In genomic region chr2:92314031-92314430, GRCm38 (mm10) we compare ENCODE assay signal across 25 mouse cellular contexts.
DNase-seq lines count a peak whose midpoint lies in the region; ATAC-seq lines count a peak whose summit lies in the region.
"Had no signal": no experiment of that assay in that cellular context is flagged by ENCODE, and none has a peak within 500 bp of the region (broad histone marks: within the 10 kb centered on the region; RNA-seq: fewer than 3 reads in every experiment).

No protein-coding gene starts in this region.

- WGBS in forebrain, embryonic 13.5 days: 80% methylated on average over 1 of the region's 1 CpGs
- 85% methylated on average over 1 of the region's 1 CpGs for WGBS in forebrain, embryonic 14.5 days

- intact Hi-C loops in heart, postnatal 10 days (cut with DNase I): no loop called here

- no peak for ATAC-seq in forebrain, embryonic 13.5 days
- ATAC-seq in forebrain, embryonic 14.5 days: no peak
- ATAC-seq: CD4-positive, CD25-positive, alpha-beta regulatory T cell, adult 4 months; forebrain, embryonic 16.5 days had no signal

- H3K9me3 ChIP-seq in forebrain, embryonic 13.5 days (replicated peaks): no peaks in the 10 kb centered on the region; the same call in 1 of the 2 replicates
- H3K9me3 ChIP-seq in forebrain, embryonic 14.5 days (replicated peaks; ENCODE audit: control insufficient read depth, low read length): no peaks in the 10 kb centered on the region
- H3K9me3 ChIP-seq: embryonic facial prominence, embryonic 13.5 days; embryonic facial prominence, embryonic 15.5 days; forebrain, embryonic 10.5 days; forebrain, embryonic 12.5 days; G1E had no signal

- H3K27ac ChIP-seq in forebrain, embryonic 13.5 days: peak overlapping the region; percentile 5; the same call in 1 of the 2 replicates
- H3K27ac ChIP-seq in forebrain, embryonic 14.5 days (ENCODE audit: low read depth, low read length): no peak overlapping the region
- H3K27ac ChIP-seq: embryonic facial prominence, embryonic 13.5 days; embryonic facial prominence, embryonic 15.5 days; forebrain, embryonic 10.5 days; forebrain, embryonic 12.5 days had no signal

- no peaks in the 10 kb centered on the region for H3K4me1 ChIP-seq in forebrain, embryonic 13.5 days
- H3K4me1 ChIP-seq in forebrain, embryonic 14.5 days (ENCODE audit: control insufficient read depth, insufficient read depth, low read length): no peaks in the 10 kb centered on the region
- H3K4me1 ChIP-seq: embryonic facial prominence, embryonic 15.5 days; forebrain, embryonic 10.5 days had no signal

- H3K4me3 ChIP-seq in forebrain, embryonic 13.5 days: no peak overlapping the region
- H3K4me3 ChIP-seq in forebrain, embryonic 14.5 days (ENCODE audit: low read depth, low read length): no peak overlapping the region
- H3K4me3 ChIP-seq: embryonic facial prominence, embryonic 13.5 days; embryonic facial prominence, embryonic 15.5 days; erythroblast, embryonic 14.5 days; forebrain, embryonic 10.5 days; forebrain, embryonic 12.5 days had no signal

- no peak for DNase-seq in forebrain, embryonic 14.5 days (ENCODE audit: low spot score)
- peak; percentile 59 for DNase-seq in heart, adult 11 months
- no peak for DNase-seq in heart, postnatal 10 days
- DNase-seq in MN1 (ENCODE audit: low spot score): peak; percentile 51
- DNase-seq: adrenal gland, adult 2 months; adrenal gland, postnatal 10 days; adrenal gland, postnatal 25 days; B cell, adult 2 months; cerebellum, adult 11 months; cerebellum, adult 18-20 months; cerebellum, adult 8-10 months; cerebellum, adult 9-11 months; cerebellum, postnatal 14 days; cerebellum, postnatal 36 days; embryo, embryonic 11 days had no signal

- no peaks in the 10 kb centered on the region for H3K27me3 ChIP-seq in forebrain, embryonic 13.5 days
- no peaks in the 10 kb centered on the region for H3K27me3 ChIP-seq in forebrain, embryonic 14.5 days (replicated peaks; ENCODE audit: control insufficient read depth, insufficient read depth, low read length)
- H3K27me3 ChIP-seq: CH12.LX; embryonic facial prominence, embryonic 13.5 days; embryonic facial prominence, embryonic 15.5 days; forebrain, embryonic 12.5 days had no signal

- H3K9ac ChIP-seq in forebrain, embryonic 13.5 days: no peak overlapping the region
- no peak overlapping the region for H3K9ac ChIP-seq in forebrain, embryonic 14.5 days (ENCODE audit: low read length)
- H3K9ac ChIP-seq: embryonic facial prominence, embryonic 13.5 days; embryonic facial prominence, embryonic 15.5 days; forebrain, embryonic 12.5 days had no signal

- H3K36me3 ChIP-seq in forebrain, embryonic 13.5 days (ENCODE audit: poor library complexity, severe bottlenecking): peaks cover 6% of the 10 kb centered on the region; the same call in 1 of the 2 replicates
- 0 out of 2 replicates have a peak, but pooled peaks cover 3% of the 10 kb centered on the region for H3K36me3 ChIP-seq in forebrain, embryonic 14.5 days (ENCODE audit: control insufficient read depth, insufficient read depth, low read length)
- H3K36me3 ChIP-seq: G1E had no signal

- no peak overlapping the region for H3K4me2 ChIP-seq in forebrain, embryonic 13.5 days
- H3K4me2 ChIP-seq in forebrain, embryonic 14.5 days (ENCODE audit: low read length): no peak overlapping the region
- H3K4me2 ChIP-seq: embryonic facial prominence, embryonic 13.5 days; embryonic facial prominence, embryonic 15.5 days; forebrain, embryonic 12.5 days had no signal

Comparison
In these comparisons a context has a peak if more than half of its experiments do, and no peak if none do; other contexts are left out.
1. DNase-seq: peak in heart, adult 11 months (single experiment) and MN1 (single experiment); none in forebrain, embryonic 14.5 days (single experiment) and heart, postnatal 10 days (0 of 2).